Mouse (Mus musculus): ENCODE results near the gene Ap4s1. TPM values are rescaled to one million over a fixed set of nuclear protein-coding genes. Genes with fewer than 3 reads are reported as not detected.
A peak's percentile ranks its signal among the peaks of the same experiment; 100 is the strongest.

Ap4s1 gene
- polyA plus RNA-seq, 1 experiment from 2014 or later: 44.3 TPM

- Histone ChIP-seq H3K4me1 (ENCODE audit: control insufficient read depth, insufficient read depth, low read length) (no peaks in the 10 kb centered on the region), H3K27ac (replicated peaks; ENCODE audit: low read depth, low read length) (no peak overlapping the region), H3K4me2 (ENCODE audit: low read depth, low read length) (no peak overlapping the region), H3K9me3 (replicated peaks; ENCODE audit: control insufficient read depth, low read length) (no peaks in the 10 kb centered on the region), H3K4me3 (ENCODE audit: low read depth, low read length) (no peak overlapping the region), H3K9ac (replicated peaks; ENCODE audit: low read length) (no peak overlapping the region), H3K27me3 (ENCODE audit: control insufficient read depth, insufficient read depth, low read length) (no peaks in the 10 kb centered on the region), H3K36me3 (replicated peaks; ENCODE audit: control insufficient read depth, insufficient read depth, low read depth, low read length) (no peaks in the 10 kb centered on the region)
- ATAC-seq (replicated peaks; ENCODE audit: insufficient number of reproducible peaks, low FRiP score, low TSS enrichment, low read depth) (no peak), DNase-seq (ENCODE audit: low spot score) (no peak)
Measured at GRCm38 (mm10) chr12:51694096-51694495, 3.3 kb downstream of the Ap4s1 start.

GRCm38 (mm10) chr12:51694966-51695365, 4.1 kb downstream of the Ap4s1 start:
- 83% methylated on average over 1 of the region's 1 CpGs for WGBS
- DNase-seq (ENCODE audit: low spot score) (no peak), ATAC-seq (replicated peaks; ENCODE audit: insufficient number of reproducible peaks, low FRiP score, low TSS enrichment, low read depth) (no peak)
- Histone ChIP-seq H3K27ac (replicated peaks; ENCODE audit: low read depth, low read length) (no peak overlapping the region), H3K9me3 (replicated peaks; ENCODE audit: control insufficient read depth, low read length) (no peaks in the 10 kb centered on the region), H3K4me1 (ENCODE audit: control insufficient read depth, insufficient read depth, low read length) (no peaks in the 10 kb centered on the region), H3K9ac (replicated peaks; ENCODE audit: low read length) (no peak overlapping the region), H3K4me3 (ENCODE audit: low read depth, low read length) (no peak overlapping the region), H3K36me3 (replicated peaks; ENCODE audit: control insufficient read depth, insufficient read depth, low read depth, low read length) (no peaks in the 10 kb centered on the region), H3K27me3 (ENCODE audit: control insufficient read depth, insufficient read depth, low read length) (no peaks in the 10 kb centered on the region), H3K4me2 (ENCODE audit: low read depth, low read length) (no peak overlapping the region)

- Histone ChIP-seq H3K4me3 (ENCODE audit: low read depth, low read length) (no peak overlapping the region), H3K4me2 (ENCODE audit: low read depth, low read length) (no peak overlapping the region), H3K9me3 (replicated peaks; ENCODE audit: control insufficient read depth, low read length) (no peaks in the 10 kb centered on the region), H3K27me3 (ENCODE audit: control insufficient read depth, insufficient read depth, low read length) (no peaks in the 10 kb centered on the region), H3K4me1 (ENCODE audit: control insufficient read depth, insufficient read depth, low read length) (no peaks in the 10 kb centered on the region), H3K36me3 (replicated peaks; ENCODE audit: control insufficient read depth, insufficient read depth, low read depth, low read length) (no peaks in the 10 kb centered on the region), H3K27ac (replicated peaks; ENCODE audit: low read depth, low read length) (no peak overlapping the region), H3K9ac (replicated peaks; ENCODE audit: low read length) (no peak overlapping the region)
- no peak for DNase-seq (ENCODE audit: low spot score)
- ATAC-seq (replicated peaks; ENCODE audit: insufficient number of reproducible peaks, low FRiP score, low TSS enrichment, low read depth): no peak
- 92% methylated on average over 2 of the region's 2 CpGs for WGBS
Measured at GRCm38 (mm10) chr12:51696157-51696556, 5.3 kb downstream of the Ap4s1 start.

- no peak overlapping the region for H3K9ac ChIP-seq (replicated peaks; ENCODE audit: low read length)
- WGBS: 57% methylated on average over 8 of the region's 8 CpGs
- H3K27me3 ChIP-seq (ENCODE audit: control insufficient read depth, insufficient read depth, low read length): no peaks in the 10 kb centered on the region
- no peak; the same call in 1 of the 2 replicates for ATAC-seq (replicated peaks; ENCODE audit: insufficient number of reproducible peaks, low FRiP score, low TSS enrichment, low read depth)
- H3K9me3 ChIP-seq (replicated peaks; ENCODE audit: control insufficient read depth, low read length): no peaks in the 10 kb centered on the region
- DNase-seq (ENCODE audit: low spot score): no peak
- no peak overlapping the region for H3K4me2 ChIP-seq (ENCODE audit: low read depth, low read length)
- no peak overlapping the region for H3K4me3 ChIP-seq (ENCODE audit: low read depth, low read length)
- H3K27ac ChIP-seq (replicated peaks; ENCODE audit: low read depth, low read length): no peak overlapping the region
- H3K36me3 ChIP-seq (replicated peaks; ENCODE audit: control insufficient read depth, insufficient read depth, low read depth, low read length): no peaks in the 10 kb centered on the region
- H3K4me1 ChIP-seq (ENCODE audit: control insufficient read depth, insufficient read depth, low read length): no peaks in the 10 kb centered on the region
Measured at GRCm38 (mm10) chr12:51699623-51700393, 9.0 kb downstream of the Ap4s1 start.

- H3K4me2 ChIP-seq (ENCODE audit: low read depth, low read length): no peak overlapping the region
Measured at GRCm38 (mm10) chr12:51701723-51702122, 10.9 kb downstream of the Ap4s1 start.

GRCm38 (mm10) chr12:51703859-51704258, 13.0 kb downstream of the Ap4s1 start:
- no peak overlapping the region for H3K27ac ChIP-seq (replicated peaks; ENCODE audit: low read depth, low read length)
- DNase-seq (ENCODE audit: low spot score) (peak; percentile 26), ATAC-seq (replicated peaks; ENCODE audit: insufficient number of reproducible peaks, low FRiP score, low TSS enrichment, low read depth) (peak; percentile 63)
- H3K4me2 ChIP-seq (ENCODE audit: low read depth, low read length): no peak overlapping the region
- no peaks in the 10 kb centered on the region for H3K36me3 ChIP-seq (replicated peaks; ENCODE audit: control insufficient read depth, insufficient read depth, low read depth, low read length)
- no peak overlapping the region for H3K9ac ChIP-seq (replicated peaks; ENCODE audit: low read length)
- no peaks in the 10 kb centered on the region for H3K27me3 ChIP-seq (ENCODE audit: control insufficient read depth, insufficient read depth, low read length)
- H3K4me3 ChIP-seq (ENCODE audit: low read depth, low read length): no peak overlapping the region
- H3K9me3 ChIP-seq (replicated peaks; ENCODE audit: control insufficient read depth, low read length): no peaks in the 10 kb centered on the region
- 12% methylated on average over 1 of the region's 1 CpGs for WGBS
- H3K4me1 ChIP-seq (ENCODE audit: control insufficient read depth, insufficient read depth, low read length): no peaks in the 10 kb centered on the region

More at GRCm38 (mm10) chr12:51701723-51702122, 10.9 kb downstream of the Ap4s1 start:
- Histone ChIP-seq H3K27me3 (ENCODE audit: control insufficient read depth, insufficient read depth, low read length) (no peaks in the 10 kb centered on the region), H3K27ac (replicated peaks; ENCODE audit: low read depth, low read length) (no peak overlapping the region), H3K9me3 (replicated peaks; ENCODE audit: control insufficient read depth, low read length) (no peaks in the 10 kb centered on the region), H3K9ac (replicated peaks; ENCODE audit: low read length) (no peak overlapping the region), H3K4me1 (ENCODE audit: control insufficient read depth, insufficient read depth, low read length) (no peaks in the 10 kb centered on the region), H3K36me3 (replicated peaks; ENCODE audit: control insufficient read depth, insufficient read depth, low read depth, low read length) (no peaks in the 10 kb centered on the region), H3K4me3 (ENCODE audit: low read depth, low read length) (no peak overlapping the region)
- ATAC-seq (replicated peaks; ENCODE audit: insufficient number of reproducible peaks, low FRiP score, low TSS enrichment, low read depth) (no peak), DNase-seq (ENCODE audit: low spot score) (no peak)

GRCm38 (mm10) chr12:51704572-51704971, 13.7 kb downstream of the Ap4s1 start:
- H3K4me2 ChIP-seq (ENCODE audit: low read depth, low read length): no peak overlapping the region
- no peaks in the 10 kb centered on the region for H3K4me1 ChIP-seq (ENCODE audit: control insufficient read depth, insufficient read depth, low read length)
- no peak for ATAC-seq (replicated peaks; ENCODE audit: insufficient number of reproducible peaks, low FRiP score, low TSS enrichment, low read depth)
- no peak overlapping the region for H3K9ac ChIP-seq (replicated peaks; ENCODE audit: low read length)
- H3K9me3 ChIP-seq (replicated peaks; ENCODE audit: control insufficient read depth, low read length): no peaks in the 10 kb centered on the region
- DNase-seq (ENCODE audit: low spot score): no peak
- no peaks in the 10 kb centered on the region for H3K36me3 ChIP-seq (replicated peaks; ENCODE audit: control insufficient read depth, insufficient read depth, low read depth, low read length)
- H3K4me3 ChIP-seq (ENCODE audit: low read depth, low read length): no peak overlapping the region
- 73% methylated on average over 7 of the region's 7 CpGs for WGBS
- no peak overlapping the region for H3K27ac ChIP-seq (replicated peaks; ENCODE audit: low read depth, low read length)
- H3K27me3 ChIP-seq (ENCODE audit: control insufficient read depth, insufficient read depth, low read length): no peaks in the 10 kb centered on the region

GRCm38 (mm10) chr12:51705778-51706177, 14.9 kb downstream of the Ap4s1 start:
- H3K36me3 ChIP-seq (replicated peaks; ENCODE audit: control insufficient read depth, insufficient read depth, low read depth, low read length): no peaks in the 10 kb centered on the region
- H3K9ac ChIP-seq (replicated peaks; ENCODE audit: low read length): no peak overlapping the region
- no peaks in the 10 kb centered on the region for H3K27me3 ChIP-seq (ENCODE audit: control insufficient read depth, insufficient read depth, low read length)
- H3K4me3 ChIP-seq (ENCODE audit: low read depth, low read length): no peak overlapping the region
- no peaks in the 10 kb centered on the region for H3K4me1 ChIP-seq (ENCODE audit: control insufficient read depth, insufficient read depth, low read length)
- no peaks in the 10 kb centered on the region for H3K9me3 ChIP-seq (replicated peaks; ENCODE audit: control insufficient read depth, low read length)
- 85% methylated on average over 12 of the region's 12 CpGs for WGBS
- no peak for ATAC-seq (replicated peaks; ENCODE audit: insufficient number of reproducible peaks, low FRiP score, low TSS enrichment, low read depth)
- no peak for DNase-seq (ENCODE audit: low spot score)
- no peak overlapping the region for H3K4me2 ChIP-seq (ENCODE audit: low read depth, low read length)
- no peak overlapping the region for H3K27ac ChIP-seq (replicated peaks; ENCODE audit: low read depth, low read length)

Measured in embryonic facial prominence, embryonic 11.5 days (tissue).